Mouse (Mus musculus): ENCODE results near the gene Mical3.

GRCm38 (mm10) chr6:121160126-121160525 lies 29.3 kb upstream of the Mical3 start:
- TF ChIP-seq CTCF (IDR thresholded peaks at IDR 0.05; ENCODE audit: low read depth) (no peak), EP300 (IDR thresholded peaks at IDR 0.05; ENCODE audit: low read depth) (no peak)

Measured in heart, postnatal 0 days (tissue).